Mouse (Mus musculus) lung, adult 10 weeks (tissue): ENCODE results near the gene 4930524N10Rik. TPM values are rescaled to one million over a fixed set of nuclear protein-coding genes. Genes with fewer than 3 reads are reported as not detected.

Experiments
- polyA plus RNA-seq: library from polyadenylated mRNA; stranded (reverse); fragments of 350-450 nt; fragmentation: Illumina TruSeq; extraction: RNeasy Lipid Tissue Mini Kit (QIAGEN cat#74804); gene quantifications from one replicate; pipeline ENCODE4 v1.2.3, GENCODE M21; 2014; ENCODE audit warnings: low read depth, low replicate concordance; ENCODE audit not compliant: insufficient read depth

Gene 4930524N10Rik
- polyA plus RNA-seq, result not detected

GRCm38 (mm10) chrX:154343292-154343691 lies at the start of gene 4930524N10Rik:
Gene 4930524N10Rik, minus strand, starts transcription at chrX:154343392.

Other genes with a start within 250 kb of the 4930524N10Rik start
- gene Gm15140, start 222.7 kb downstream of the 4930524N10Rik start, polyA plus RNA-seq, result not detected
- gene Samt4, start 138.6 kb upstream of the 4930524N10Rik start, polyA plus RNA-seq, result not detected
- gene Samt2, start 236.0 kb upstream of the 4930524N10Rik start, polyA plus RNA-seq, result not detected